In the genomic region with DNA sequence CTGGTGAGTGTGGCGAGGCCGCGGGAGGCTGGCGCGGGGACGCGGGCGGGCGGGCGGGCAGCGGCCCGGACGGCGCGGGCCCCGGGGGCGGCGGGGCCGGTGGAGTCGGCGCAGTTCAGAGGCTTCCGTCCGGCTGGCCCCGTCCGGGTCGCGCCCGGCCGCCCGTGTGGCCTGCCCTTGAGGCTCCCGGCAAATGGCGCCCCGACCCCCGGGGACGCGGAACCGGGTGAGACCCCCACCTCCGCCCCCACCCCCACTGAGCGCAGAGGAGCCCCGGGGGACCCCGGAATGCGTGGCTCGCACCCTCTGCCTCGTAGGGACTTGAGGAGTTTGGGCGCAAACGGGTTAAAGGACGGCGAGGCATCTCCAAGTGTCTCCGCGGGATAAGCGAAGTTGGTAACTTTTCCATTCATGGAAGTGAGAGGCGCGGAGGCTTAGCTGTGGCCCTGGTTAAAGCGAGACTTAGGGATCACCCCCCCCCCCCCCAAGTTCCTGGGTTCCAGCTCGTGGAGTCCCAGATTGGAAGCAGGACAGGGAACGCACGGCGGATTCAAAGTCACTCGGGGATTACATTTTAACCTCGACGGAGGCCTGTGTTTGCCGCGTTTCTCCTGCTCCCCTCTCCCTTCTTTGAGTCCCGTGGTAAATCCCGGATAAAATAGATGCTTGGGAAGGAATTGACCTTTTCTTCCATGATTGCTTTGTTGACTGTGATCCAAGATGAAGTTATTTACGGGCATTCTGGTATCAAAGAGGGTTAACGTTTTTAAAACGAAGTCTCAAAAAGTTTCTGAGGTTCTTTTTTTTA, we compare ENCODE assay signal across 8 mouse cellular contexts. TPM values are rescaled to one million over a fixed set of nuclear protein-coding genes. Genes with fewer than 3 reads are reported as not detected.
DNase-seq lines count a peak whose midpoint lies in the region; ATAC-seq and TF ChIP-seq lines count a peak whose summit lies in the region.

No protein-coding gene starts in this region.

- peak overlapping the region; percentile 51 for H3K4me2 ChIP-seq in forebrain, embryonic 11.5 days (ENCODE audit: low read depth, low read length, severe bottlenecking)
- peak overlapping the region; percentile 81 for H3K4me2 ChIP-seq in hindbrain, embryonic 15.5 days
- peak overlapping the region; percentile 53 for H3K4me2 ChIP-seq in limb, embryonic 14.5 days (replicated peaks; ENCODE audit: low read depth, low read length, severe bottlenecking)
- peak overlapping the region; percentile 83 for H3K4me2 ChIP-seq in midbrain, postnatal 0 days (ENCODE audit: low read depth, low read length, poor library complexity, severe bottlenecking)

- H3K36me3 ChIP-seq in forebrain, embryonic 11.5 days (ENCODE audit: control insufficient read depth, insufficient read depth, low read length), result no peaks in the 10 kb centered on the region
- no peaks in the 10 kb centered on the region for H3K36me3 ChIP-seq in hindbrain, embryonic 15.5 days
- no peaks in the 10 kb centered on the region for H3K36me3 ChIP-seq in limb, embryonic 14.5 days (ENCODE audit: control insufficient read depth, insufficient read depth, low read length)
- no peaks in the 10 kb centered on the region for H3K36me3 ChIP-seq in midbrain, postnatal 0 days (ENCODE audit: insufficient read depth, low read length)

- peak overlapping the region; percentile 95 for H3K27ac ChIP-seq in forebrain, embryonic 11.5 days (ENCODE audit: low read depth, low read length)
- H3K27ac ChIP-seq in hindbrain, embryonic 15.5 days (replicated peaks), result peak overlapping the region; percentile 98
- H3K27ac ChIP-seq in limb, embryonic 14.5 days (replicated peaks; ENCODE audit: low read depth, low read length), result peak overlapping the region; percentile 95
- peak overlapping the region; percentile 92 for H3K27ac ChIP-seq in midbrain, postnatal 0 days (ENCODE audit: low read depth, low read length)

- no peaks in the 10 kb centered on the region for H3K9me3 ChIP-seq in forebrain, embryonic 11.5 days (ENCODE audit: control insufficient read depth, low read length)
- H3K9me3 ChIP-seq in hindbrain, embryonic 15.5 days, result no peaks in the 10 kb centered on the region
- no peaks in the 10 kb centered on the region for H3K9me3 ChIP-seq in limb, embryonic 14.5 days (ENCODE audit: control insufficient read depth, low read length)
- H3K9me3 ChIP-seq in midbrain, postnatal 0 days (ENCODE audit: low read length), result no peaks in the 10 kb centered on the region

- WGBS in forebrain, embryonic 11.5 days, result under 1% methylated on average over 65 of the region's 68 CpGs
- WGBS in hindbrain, embryonic 15.5 days, result under 1% methylated on average over 57 of the region's 68 CpGs
- WGBS in limb, embryonic 14.5 days, result 1% methylated on average over 32 of the region's 68 CpGs
- under 1% methylated on average over 46 of the region's 68 CpGs for WGBS in midbrain, postnatal 0 days

- peak overlapping the region; percentile 93 for H3K4me3 ChIP-seq in forebrain, embryonic 11.5 days (ENCODE audit: low read depth, low read length)
- peak overlapping the region; percentile 96 for H3K4me3 ChIP-seq in hindbrain, embryonic 15.5 days
- peak overlapping the region; percentile 96 for H3K4me3 ChIP-seq in limb, embryonic 14.5 days (replicated peaks; ENCODE audit: low read length)
- H3K4me3 ChIP-seq in midbrain, postnatal 0 days (ENCODE audit: low read depth, low read length), result peak overlapping the region; percentile 96

- DNase-seq in cerebellum, adult 11 months, result peak; percentile 42
- peak; percentile 76 for DNase-seq in brain, embryonic 14.5 days (ENCODE audit: low read depth)
- peak; percentile 85 for DNase-seq in forebrain, embryonic 11.5 days (ENCODE audit: low spot score)
- DNase-seq in limb, embryonic 14.5 days (ENCODE audit: low spot score), result peak; percentile 31
- peak; percentile 42 for DNase-seq in midbrain, postnatal 0 days (ENCODE audit: low spot score)
- DNase-seq in testis, postnatal 10 days (ENCODE audit: low spot score), result peak; percentile 63

- H3K27me3 ChIP-seq in forebrain, embryonic 11.5 days (ENCODE audit: control insufficient read depth, insufficient read depth, low read length), result no peaks in the 10 kb centered on the region
- no peaks in the 10 kb centered on the region for H3K27me3 ChIP-seq in hindbrain, embryonic 15.5 days
- no peaks in the 10 kb centered on the region for H3K27me3 ChIP-seq in limb, embryonic 14.5 days (ENCODE audit: control insufficient read depth, insufficient read depth, low read length)
- H3K27me3 ChIP-seq in midbrain, postnatal 0 days (ENCODE audit: insufficient read depth, low read length), result no peaks in the 10 kb centered on the region

- no peak for TF ChIP-seq CTCF in brain, embryonic 14.5 days (IDR thresholded peaks at IDR 0.05; ENCODE audit: borderline replicate concordance, extremely low read depth, insufficient read depth, insufficient read length)
- TF ChIP-seq CTCF in midbrain, postnatal 0 days (IDR thresholded peaks at IDR 0.05), result no peak

- ATAC-seq in cerebellum, adult (ENCODE audit: insufficient number of reproducible peaks, low FRiP score, low TSS enrichment), result no peak
- ATAC-seq in forebrain, embryonic 11.5 days (replicated peaks; ENCODE audit: low FRiP score), result peak; percentile 72
- peak; percentile 40; the same call in 1 of the 2 replicates for ATAC-seq in hindbrain, embryonic 15.5 days (ENCODE audit: low FRiP score, low read depth)
- ATAC-seq in limb, embryonic 14.5 days (ENCODE audit: low FRiP score, low read depth), result peak; percentile 54
- ATAC-seq in midbrain, postnatal 0 days (ENCODE audit: low FRiP score), result peak; percentile 9; the same call in 1 of the 2 replicates

- H3K4me1 ChIP-seq in forebrain, embryonic 11.5 days (replicated peaks; ENCODE audit: control insufficient read depth, insufficient read depth, low read length), result no peaks in the 10 kb centered on the region; the same call in 1 of the 2 replicates
- H3K4me1 ChIP-seq in hindbrain, embryonic 15.5 days (replicated peaks), result peaks cover 10% of the 10 kb centered on the region; the same call in 1 of the 2 replicates
- 0 out of 2 replicates have a peak, but pooled peaks cover 3% of the 10 kb centered on the region for H3K4me1 ChIP-seq in limb, embryonic 14.5 days (ENCODE audit: control insufficient read depth, insufficient read depth, low read length)
- H3K4me1 ChIP-seq in midbrain, postnatal 0 days (ENCODE audit: insufficient read depth, low read length), result peaks cover 4% of the 10 kb centered on the region; the same call in 1 of the 2 replicates

- no peak for TF ChIP-seq POLR2A in brain, embryonic 14.5 days (IDR thresholded peaks at IDR 0.05; ENCODE audit: borderline replicate concordance, extremely low read depth, insufficient read depth, insufficient read length, poor library complexity, severe bottlenecking)
- TF ChIP-seq POLR2A in limb, embryonic 14.5 days (IDR thresholded peaks at IDR 0.05; ENCODE audit: borderline replicate concordance, extremely low read depth, insufficient read depth, insufficient read length), result no peak

- H3K9ac ChIP-seq in forebrain, embryonic 11.5 days (ENCODE audit: low read length), result peak overlapping the region; percentile 93
- peak overlapping the region; percentile 94 for H3K9ac ChIP-seq in hindbrain, embryonic 15.5 days
- peak overlapping the region; percentile 98 for H3K9ac ChIP-seq in limb, embryonic 14.5 days (ENCODE audit: low read depth, low read length, severe bottlenecking)
- peak overlapping the region; percentile 93 for H3K9ac ChIP-seq in midbrain, postnatal 0 days (replicated peaks; ENCODE audit: low read length, poor library complexity, severe bottlenecking)

RNA-seq across cellular contexts. Expression of gene Fbxo30, which starts 0.6 kb away (rescaled TPM):
- 7.9 and 10.0 TPM in 2 replicates for polyA plus RNA-seq in brain, embryonic 14.5 days (2012; rRNA removed)
- 45.6 and 47.8 TPM in 2 replicates for polyA plus RNA-seq in forebrain, embryonic 11.5 days (2014; fragmentation: Nextera tagmentation; extraction: Ambion mirVana)
- polyA plus RNA-seq in hindbrain, embryonic 15.5 days (2015; fragmentation: Nextera tagmentation; extraction: Ambion mirVana), result 19.6 and 22.7 TPM in 2 replicates
- polyA plus RNA-seq in limb, embryonic 14.5 days (2012; rRNA removed), result 9.9 and 11.2 TPM in 2 replicates
- 23.7 and 25.9 TPM in 2 replicates for polyA plus RNA-seq in limb, embryonic 14.5 days (2014; fragmentation: Nextera tagmentation; extraction: Ambion mirVana)
- 9.0 and 13.4 TPM in 2 replicates for total RNA-seq in midbrain, postnatal 0 days (2014; rRNA removed)
- polyA plus RNA-seq in midbrain, postnatal 0 days (2015; fragmentation: Nextera tagmentation; extraction: Ambion mirVana), result 8.2 and 9.0 TPM in 2 replicates

Comparison
In these comparisons a context has a peak if more than half of its experiments do, and no peak if none do; other contexts are left out.
1. DNase-seq: peak in every context shown above with its lines; median percentile 85 in forebrain, embryonic 11.5 days; 76 in brain, embryonic 14.5 days; 63 in testis, postnatal 10 days; 42 in cerebellum, adult 11 months; 42 in midbrain, postnatal 0 days; 31 in limb, embryonic 14.5 days.